Mouse (Mus musculus) brain, embryonic 14.5 days (tissue): ENCODE measurements at regions not wholly inside any gene's neighbourhood (a gene's known extent, or its start where the extent isn't known, plus 50 kb on each side); places are given as distances from the start of the nearest gene placed in this dataset.

Experiments used
- CTCF ChIP-seq: fragments of 200-500 bp; IDR thresholded peaks from 2 replicates; pipeline ENCODE4 v1.5.1; 2012; ENCODE audit warnings: inconsistent platforms, mild to moderate bottlenecking, moderate library complexity, borderline replicate concordance; ENCODE audit not compliant: insufficient read depth, insufficient read length; ENCODE audit errors: extremely low read depth
- POLR2A ChIP-seq: fragments of 200-500 bp; IDR thresholded peaks from 2 replicates; pipeline ENCODE4 v1.6.1; 2012; ENCODE audit warnings: mild to moderate bottlenecking, inconsistent platforms, borderline replicate concordance; ENCODE audit not compliant: poor library complexity, insufficient read depth, insufficient read length, severe bottlenecking; ENCODE audit errors: extremely low read depth

GRCm38 (mm10) chr5:54180640-54181326 lies 182.5 kb downstream of the Stim2 start:
- no peak for TF ChIP-seq CTCF
- no peak for TF ChIP-seq POLR2A
